Mouse (Mus musculus): ENCODE results near the gene Bbs5.
A peak's percentile ranks its signal among the peaks of the same experiment; 100 is the strongest.
"Not testable (repeated sequence)": the region's sequence is repeated elsewhere in the genome, so short reads cannot be mapped to it uniquely, and the experiment has no call there.

The Bbs5 gene

DNA sequence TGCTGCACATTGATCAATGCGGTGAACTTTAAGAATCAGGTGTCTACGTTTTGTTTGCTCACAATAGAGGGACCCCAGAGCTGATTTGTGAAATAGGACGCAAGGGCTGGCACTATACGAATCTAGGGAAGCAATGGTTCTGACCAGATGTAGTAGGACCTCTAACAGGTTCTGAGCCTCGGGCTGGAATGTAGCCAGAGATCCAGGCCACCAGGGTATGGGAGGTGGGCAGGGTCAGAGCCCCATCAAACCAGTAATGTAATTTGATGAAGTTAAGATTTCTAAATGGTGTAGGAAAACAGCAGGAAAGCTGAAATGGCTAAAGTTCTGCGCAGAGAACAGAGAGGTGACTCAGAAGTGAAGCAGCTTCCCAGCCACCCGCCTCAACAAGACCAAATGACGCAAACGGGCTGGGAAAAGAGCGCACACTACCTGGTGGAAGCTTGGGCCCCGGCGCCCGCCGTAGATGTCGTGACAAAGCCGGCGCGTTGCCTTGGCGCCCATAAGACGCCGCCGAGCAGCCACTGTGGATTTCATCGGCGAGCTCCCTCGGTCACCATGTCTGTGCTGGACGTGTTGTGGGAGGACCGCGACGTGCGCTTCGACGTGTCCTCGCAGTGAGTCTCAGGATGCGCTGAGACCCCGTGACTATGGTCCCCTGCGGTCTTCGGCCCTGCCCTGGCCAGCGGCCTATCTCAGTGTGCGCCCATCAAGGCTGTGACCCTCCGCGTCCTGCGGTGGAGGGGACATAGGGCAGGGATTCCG, at the start of gene Bbs5:
Gene Bbs5, plus strand, starts transcription at position 446 of the 765 bp plus-strand sequence.
- peak; percentile 95 for DNase-seq (ENCODE audit: low spot score)

- DNase-seq (ENCODE audit: low spot score): no peak
Measured at GRCm38 (mm10) chr2:69603726-69604393, 43.1 kb upstream of the Bbs5 start.

- DNase-seq (ENCODE audit: low spot score): no peak
Measured at GRCm38 (mm10) chr2:69606621-69607020, 40.4 kb upstream of the Bbs5 start.

DNA sequence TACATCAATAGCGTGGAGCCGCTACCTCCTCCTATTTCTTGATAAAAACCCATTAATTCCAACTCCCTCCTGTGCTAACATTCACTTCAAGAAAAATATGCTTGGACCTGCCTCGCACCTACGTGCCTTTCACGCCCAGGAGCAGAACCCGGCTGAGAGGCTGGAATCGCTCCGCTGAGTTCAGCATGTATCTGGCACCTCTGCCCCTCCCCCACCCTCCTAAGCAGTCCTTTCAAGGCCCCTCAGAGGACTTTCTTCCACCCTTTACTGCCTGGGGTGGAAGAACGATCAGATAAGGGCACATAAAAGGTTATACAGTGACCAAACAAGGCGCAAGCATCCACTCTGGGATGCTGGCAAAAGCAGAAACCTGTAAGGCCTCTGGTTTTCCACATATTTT, 34.7 kb upstream of the Bbs5 start:
- peak; percentile 69 for DNase-seq (ENCODE audit: low spot score)

DNA sequence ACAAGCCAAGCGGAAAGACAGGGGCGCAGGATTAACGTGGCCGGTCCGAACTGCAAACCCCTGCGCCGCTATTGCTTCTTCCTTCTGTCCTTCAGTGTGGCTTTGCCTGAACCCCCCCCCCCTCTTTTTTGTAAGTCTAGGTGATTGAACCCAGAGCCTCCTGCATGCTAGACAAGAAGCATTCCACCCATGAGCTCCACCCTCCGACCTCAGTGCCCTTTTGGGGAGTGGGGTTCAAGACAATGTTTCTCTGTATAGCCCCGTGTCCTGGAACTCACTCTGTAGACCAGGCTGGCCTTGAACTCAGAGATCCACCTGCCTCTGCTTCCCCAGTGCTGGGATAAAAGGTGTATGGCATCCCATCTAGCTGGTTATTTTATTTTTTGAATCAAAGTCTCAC, 34.3 kb upstream of the Bbs5 start:
- DNase-seq (ENCODE audit: low spot score): no peak

- DNase-seq (ENCODE audit: low spot score): peak; percentile 57
Measured at GRCm38 (mm10) chr2:69613237-69613636, 33.7 kb upstream of the Bbs5 start.

DNA sequence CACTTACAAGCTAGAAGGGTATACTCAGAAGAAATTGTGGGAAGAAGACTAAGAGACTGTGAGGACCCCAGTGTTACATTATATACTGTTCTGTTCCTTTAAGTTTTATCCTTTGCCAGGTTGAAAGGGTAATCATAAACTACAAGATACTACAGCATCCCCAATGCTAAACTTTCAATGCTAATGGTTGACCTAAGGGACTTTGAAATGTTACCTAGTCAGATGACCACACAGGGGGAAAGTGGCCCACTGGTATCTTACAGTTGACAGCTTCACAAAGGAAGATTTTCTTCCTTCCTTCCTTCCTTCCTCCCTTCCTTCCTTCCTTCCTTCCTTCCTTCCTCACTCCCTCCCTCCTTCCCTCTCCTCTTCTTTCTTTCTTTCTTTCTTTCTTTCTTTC, 28.6 kb upstream of the Bbs5 start:
- no peak for DNase-seq (ENCODE audit: low spot score)

- no peak for DNase-seq (ENCODE audit: low spot score)
Measured at GRCm38 (mm10) chr2:69619286-69619685, 27.7 kb upstream of the Bbs5 start.

DNA sequence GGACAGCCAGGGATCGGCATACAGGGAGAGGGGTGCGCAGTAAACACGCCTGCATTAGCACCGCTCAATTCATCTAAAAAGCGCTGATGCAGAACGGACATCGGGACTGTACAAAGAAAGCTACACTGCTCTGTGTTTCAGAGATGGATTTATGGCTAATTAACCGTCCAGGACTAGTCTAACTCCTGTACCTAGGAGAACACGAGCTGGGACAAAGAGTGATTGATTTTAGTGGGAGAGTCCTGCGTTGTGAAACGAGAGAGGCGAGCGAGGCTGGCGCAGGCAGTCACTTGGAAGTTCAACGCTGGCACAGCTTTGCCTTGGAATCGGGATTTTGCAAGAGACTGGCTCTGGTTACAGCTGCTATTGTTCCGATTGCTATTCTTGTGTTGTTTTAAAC, 17.8 kb upstream of the Bbs5 start:
- peak; percentile 11 for DNase-seq (ENCODE audit: low spot score)

DNA sequence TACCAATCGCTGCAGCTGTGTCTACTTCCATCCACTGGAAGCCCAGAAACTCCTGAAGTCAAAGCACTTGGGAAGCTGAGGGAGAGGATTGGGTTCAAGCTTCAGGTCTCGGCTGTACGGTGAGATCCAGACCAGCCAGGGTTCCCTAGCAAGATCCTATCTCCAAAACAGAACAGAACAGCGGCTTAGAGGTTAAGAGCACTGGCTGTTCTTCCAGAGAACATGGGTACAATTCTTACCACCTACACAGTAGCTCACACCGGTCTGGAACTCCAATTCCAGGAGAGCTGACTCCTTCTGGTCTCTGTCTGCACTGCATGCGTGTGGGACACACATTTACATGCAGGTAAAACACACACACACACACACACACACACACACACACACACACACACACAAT, 17.1 kb upstream of the Bbs5 start:
- no peak for DNase-seq (ENCODE audit: low spot score)

GRCm38 (mm10) chr2:69630792-69631191, 16.2 kb upstream of the Bbs5 start:
- DNase-seq (ENCODE audit: low spot score): no peak

- DNase-seq (ENCODE audit: low spot score): peak; percentile 30
Measured at GRCm38 (mm10) chr2:69631449-69631848, 15.5 kb upstream of the Bbs5 start.

GRCm38 (mm10) chr2:69635064-69635701, 11.8 kb upstream of the Bbs5 start:
- DNase-seq (ENCODE audit: low spot score): peak; percentile 85

GRCm38 (mm10) chr2:69635807-69636206, 11.2 kb upstream of the Bbs5 start:
- DNase-seq (ENCODE audit: low spot score): peak; percentile 47

GRCm38 (mm10) chr2:69637989-69638388, 9.0 kb upstream of the Bbs5 start:
- not testable (repeated sequence) for DNase-seq (ENCODE audit: low spot score)

GRCm38 (mm10) chr2:69640100-69640499, 6.9 kb upstream of the Bbs5 start:
- DNase-seq (ENCODE audit: low spot score): peak; percentile 13

GRCm38 (mm10) chr2:69644968-69645617, 1.9 kb upstream of the Bbs5 start:
- no peak for DNase-seq (ENCODE audit: low spot score)

- no peak for DNase-seq (ENCODE audit: low spot score)
Measured at GRCm38 (mm10) chr2:69649716-69650115, 2.7 kb downstream of the Bbs5 start.

GRCm38 (mm10) chr2:69659326-69659725, 12.4 kb downstream of the Bbs5 start:
- DNase-seq (ENCODE audit: low spot score): no peak

DNA sequence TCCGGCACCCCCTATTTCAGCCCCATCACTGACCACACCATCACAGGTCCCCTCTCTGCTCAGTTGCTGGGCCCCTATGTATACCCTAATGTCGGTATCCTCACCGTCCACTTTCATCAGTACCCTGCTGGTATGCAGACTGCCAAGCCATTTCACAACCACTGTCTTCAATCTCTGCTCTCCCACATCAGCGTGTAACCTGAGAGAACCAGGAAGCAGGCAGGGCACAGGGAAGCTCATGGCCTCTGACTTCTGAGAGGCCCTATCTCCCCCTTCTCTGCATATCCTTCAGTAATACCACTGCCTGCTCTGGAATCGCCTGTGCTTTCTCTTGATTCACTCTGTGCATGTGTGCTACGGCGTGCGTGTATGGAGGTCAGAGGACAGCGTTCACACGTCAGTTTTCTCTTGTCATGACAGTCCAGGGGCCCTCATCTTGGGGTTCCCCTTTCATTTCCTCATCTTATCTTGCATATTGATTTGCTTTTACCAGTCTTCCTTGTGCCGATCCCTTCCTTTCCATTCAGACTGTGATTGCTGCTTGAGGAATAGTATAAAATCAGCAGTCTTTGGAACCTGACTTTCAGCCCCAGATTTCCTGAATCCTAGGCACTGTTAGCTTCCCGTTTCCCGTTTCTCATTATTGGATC, 17.0 kb downstream of the Bbs5 start:
- DNase-seq (ENCODE audit: low spot score): no peak

- no peak for DNase-seq (ENCODE audit: low spot score)
Measured at GRCm38 (mm10) chr2:69667656-69668055, 20.7 kb downstream of the Bbs5 start.

GRCm38 (mm10) chr2:69668414-69668813, 21.4 kb downstream of the Bbs5 start:
- no peak for DNase-seq (ENCODE audit: low spot score)
